ENCODE assay signal across 9 mouse cellular contexts in genomic region chr15:78368926-78369346, GRCm38 (mm10). TPM values are rescaled to one million over a fixed set of nuclear protein-coding genes. Genes with fewer than 3 reads are reported as not detected.
DNase-seq lines count a peak whose midpoint lies in the region; ATAC-seq and TF ChIP-seq lines count a peak whose summit lies in the region.
"Had no signal": no experiment of that assay in that cellular context is flagged by ENCODE, and none has a peak within 500 bp of the region (broad histone marks: within the 10 kb centered on the region; RNA-seq: fewer than 3 reads in every experiment).

No protein-coding gene starts in this region.

- H3K9me3 ChIP-seq in ES-E14 (ENCODE audit: control insufficient read depth, insufficient read depth, low read depth, low read length), result no peaks in the 10 kb centered on the region
- H3K9me3 ChIP-seq in limb, embryonic 11.5 days (ENCODE audit: control insufficient read depth, low read length), result no peaks in the 10 kb centered on the region

- no peaks in the 10 kb centered on the region for H3K36me3 ChIP-seq in ES-E14 (ENCODE audit: control insufficient read depth, insufficient read depth, low read length, poor library complexity, severe bottlenecking)
- H3K36me3 ChIP-seq in limb, embryonic 11.5 days (ENCODE audit: control insufficient read depth, insufficient read depth, low read length), result no peaks in the 10 kb centered on the region

- ATAC-seq in granulocyte monocyte progenitor cell, adult 5-6 weeks (replicated peaks; ENCODE audit: poor library complexity, severe bottlenecking), result peak; percentile 92
- ATAC-seq in limb, embryonic 11.5 days (ENCODE audit: insufficient number of reproducible peaks, low FRiP score, low TSS enrichment, low read depth), result no peak

- no peak overlapping the region for H3K4me3 ChIP-seq in ES-E14 (ENCODE audit: insufficient read depth in 1 of 2, low read depth in 1 of 2, low read length in 2 of 2, poor library complexity in 1 of 2, severe bottlenecking in 1 of 2)
- H3K4me3 ChIP-seq in limb, embryonic 11.5 days (ENCODE audit: low read depth, low read length), result no peak overlapping the region

- in situ Hi-C loops in ES-E14 (cut with MboI; ENCODE audit: low sequenced_read_pairs in 2 of 2, unreplicated experiment in 2 of 2), result no loop called here

- DNase-seq in layer of hippocampus, adult 11-12 months (ENCODE audit: low spot score), result peak; percentile 49
- DNase-seq in layer of hippocampus, adult 9-11 months, result no peak
- peak; percentile 29 for DNase-seq in ES-E14 (ENCODE audit: low read depth, low spot score)
- DNase-seq in brain, embryonic 14.5 days (ENCODE audit: low read depth), result peak; percentile 39
- peak; percentile 65 for DNase-seq in limb, embryonic 11.5 days (ENCODE audit: low spot score)
- peak; percentile 63 for DNase-seq in naive thymus-derived CD4-positive, alpha-beta T cell, adult 2 months (ENCODE audit: low read depth)
- peak; percentile 68 for DNase-seq in thymus, postnatal 4 days

- H3K9ac ChIP-seq in ES-E14 (ENCODE audit: insufficient read depth, low read depth, low read length, poor library complexity, severe bottlenecking), result no peak overlapping the region
- no peak overlapping the region for H3K9ac ChIP-seq in limb, embryonic 11.5 days (ENCODE audit: low read length)

- TF ChIP-seq POLR2A in brain, embryonic 14.5 days (IDR thresholded peaks at IDR 0.05; ENCODE audit: borderline replicate concordance, extremely low read depth, insufficient read depth, insufficient read length, poor library complexity, severe bottlenecking), result no peak

- 14% methylated on average over 8 of the region's 8 CpGs for WGBS in limb, embryonic 11.5 days

- H3K4me2 ChIP-seq in limb, embryonic 11.5 days (ENCODE audit: low read depth, severe bottlenecking), result no peak overlapping the region

- H3K4me1 ChIP-seq in ES-E14 (ENCODE audit: control insufficient read depth in 2 of 2, insufficient read depth in 2 of 2, low read length in 2 of 2, poor library complexity in 1 of 2), result no peaks in the 10 kb centered on the region
- no peaks in the 10 kb centered on the region for H3K4me1 ChIP-seq in limb, embryonic 11.5 days (ENCODE audit: control insufficient read depth, insufficient read depth, low read length)

- H3K27me3 ChIP-seq in limb, embryonic 11.5 days (ENCODE audit: control insufficient read depth, insufficient read depth, low read length), result no peaks in the 10 kb centered on the region

- TF ChIP-seq CTCF in brain, embryonic 14.5 days (IDR thresholded peaks at IDR 0.05; ENCODE audit: borderline replicate concordance, extremely low read depth, insufficient read depth, insufficient read length), result peak; percentile 90

- H3K27ac ChIP-seq in ES-E14 (ENCODE audit: insufficient read depth, low read depth, low read length, poor library complexity, severe bottlenecking), result no peak overlapping the region
- H3K27ac ChIP-seq in limb, embryonic 11.5 days (replicated peaks; ENCODE audit: low read depth, low read length), result no peak overlapping the region
- H3K27ac ChIP-seq: macrophage had no signal

TF ChIP-seq in ES-E14, 5 proteins besides CTCF, POLR2A, EP300 and RAD21:
- TF ChIP-seq ZNF384 (IDR thresholded peaks at IDR 0.05; ENCODE audit: low read depth, low read length) (no peak), ZC3H11A (IDR thresholded peaks at IDR 0.05; ENCODE audit: borderline replicate concordance, low read depth, low read length) (peak; percentile 44; the same call in 1 of the 2 replicates)

RNA-seq across cellular contexts. Expression of gene Tex33, which starts 26.8 kb away (rescaled TPM):
- not detected in 2 replicates for total RNA-seq in ES-E14 (2012; rRNA removed)
- polyA plus RNA-seq in brain, embryonic 14.5 days (2012; rRNA removed), result not detected in 2 replicates
- total RNA-seq in granulocyte monocyte progenitor cell, adult 5-6 weeks (2014; fragmentation: Nextera tagmentation), result not detected in 2 replicates
- not detected in 2 replicates for total RNA-seq in granulocyte monocyte progenitor cell, adult 5-6 weeks (2017)
- polyA plus RNA-seq in limb, embryonic 11.5 days (2014; fragmentation: Nextera tagmentation; extraction: Ambion mirVana), result not detected in 2 replicates
- polyA plus RNA-seq: macrophage had no signal

RNA-seq across cellular contexts. Expression of gene Tst, which starts 36.8 kb away (rescaled TPM):
- 14.9 and 22.4 TPM in 2 replicates for total RNA-seq in ES-E14 (2012; rRNA removed)
- 12.4 and 16.2 TPM in 2 replicates for polyA plus RNA-seq in brain, embryonic 14.5 days (2012; rRNA removed)
- total RNA-seq in granulocyte monocyte progenitor cell, adult 5-6 weeks (2014; fragmentation: Nextera tagmentation), result 18.7 and 29.9 TPM in 2 replicates
- 12.6 and 16.5 TPM in 2 replicates for total RNA-seq in granulocyte monocyte progenitor cell, adult 5-6 weeks (2017)
- polyA plus RNA-seq in limb, embryonic 11.5 days (2014; fragmentation: Nextera tagmentation; extraction: Ambion mirVana), result 7.7 and 7.8 TPM in 2 replicates

RNA-seq across cellular contexts. Expression of gene Mpst, which starts 37.3 kb away (rescaled TPM):
- total RNA-seq in ES-E14 (2012; rRNA removed), result 15.1 and 18.8 TPM in 2 replicates
- 83.4 and 130 TPM in 2 replicates for polyA plus RNA-seq in brain, embryonic 14.5 days (2012; rRNA removed)
- 8.4 and 9.1 TPM in 2 replicates for total RNA-seq in granulocyte monocyte progenitor cell, adult 5-6 weeks (2014; fragmentation: Nextera tagmentation)
- 26.2 and 30.2 TPM in 2 replicates for total RNA-seq in granulocyte monocyte progenitor cell, adult 5-6 weeks (2017)
- polyA plus RNA-seq in limb, embryonic 11.5 days (2014; fragmentation: Nextera tagmentation; extraction: Ambion mirVana), result 1.7 and 2.3 TPM in 2 replicates

RNA-seq across cellular contexts. Expression of gene Csf2rb, which starts 43.4 kb away (rescaled TPM):
- 0.05 and 1.1 TPM in 2 replicates for total RNA-seq in ES-E14 (2012; rRNA removed)
- 0.85 and 1.8 TPM in 2 replicates for polyA plus RNA-seq in brain, embryonic 14.5 days (2012; rRNA removed)
- total RNA-seq in granulocyte monocyte progenitor cell, adult 5-6 weeks (2014; fragmentation: Nextera tagmentation), result 90.5 and 114 TPM in 2 replicates
- 57.3 and 137 TPM in 2 replicates for total RNA-seq in granulocyte monocyte progenitor cell, adult 5-6 weeks (2017)
- polyA plus RNA-seq in limb, embryonic 11.5 days (2014; fragmentation: Nextera tagmentation; extraction: Ambion mirVana), result 1.3 and 1.5 TPM in 2 replicates

RNA-seq across cellular contexts. Expression of gene Kctd17, which starts 59.4 kb away (rescaled TPM):
- total RNA-seq in ES-E14 (2012; rRNA removed), result 24.7 and 28.0 TPM in 2 replicates
- polyA plus RNA-seq in brain, embryonic 14.5 days (2012; rRNA removed), result 259 and 385 TPM in 2 replicates
- 13.0 and 27.4 TPM in 2 replicates for total RNA-seq in granulocyte monocyte progenitor cell, adult 5-6 weeks (2014; fragmentation: Nextera tagmentation)
- total RNA-seq in granulocyte monocyte progenitor cell, adult 5-6 weeks (2017), result 8.3 and 15.4 TPM in 2 replicates
- polyA plus RNA-seq in limb, embryonic 11.5 days (2014; fragmentation: Nextera tagmentation; extraction: Ambion mirVana), result 37.9 and 43.4 TPM in 2 replicates
